Mouse (Mus musculus) liver, embryonic 15.5 days (tissue): Measurements from ENCODE around the gene Prdx6. TPM values are rescaled to one million over a fixed set of nuclear protein-coding genes. Genes with fewer than 3 reads are reported as not detected.
A peak's percentile ranks its signal among the peaks of the same experiment; 100 is the strongest.

Experiments used
- ATAC-seq: fragments of 200-750 bp; cut with Nextera tagmentation; 2 replicates; pipeline ENCODE4 v1.8.0; 2017; ENCODE audit warnings: moderate number of reproducible peaks, mild to moderate bottlenecking, moderate library complexity; ENCODE audit not compliant: insufficient read depth
- H3K27ac ChIP-seq: fragments of 300-500 bp; sonication (generic); replicated peaks from 2 replicates; pipeline ENCODE4 v1.5.1; 2015; ENCODE audit warnings: mild to moderate bottlenecking, inconsistent platforms
- H3K27me3 ChIP-seq: fragments of 300-500 bp; sonication (generic); 2 replicates; pipeline ENCODE4 v1.6.1; 2015; ENCODE audit warnings: mild to moderate bottlenecking, inconsistent platforms
- H3K36me3 ChIP-seq: fragments of 300-500 bp; sonication (generic); replicated peaks from 2 replicates; pipeline ENCODE4 v1.6.1; 2015; ENCODE audit warnings: moderate library complexity, mild to moderate bottlenecking, inconsistent platforms
- H3K4me1 ChIP-seq: fragments of 300-500 bp; sonication (generic); replicated peaks from 2 replicates; pipeline ENCODE4 v1.6.1; 2015; ENCODE audit warnings: inconsistent platforms
- H3K4me2 ChIP-seq: fragments of 300-500 bp; sonication (generic); 2 replicates; pipeline ENCODE4 v1.6.1; 2015; ENCODE audit warnings: moderate library complexity, mild to moderate bottlenecking, inconsistent platforms
- H3K4me3 ChIP-seq: fragments of 300-500 bp; sonication (generic); replicated peaks from 2 replicates; pipeline ENCODE4 v1.5.1; 2015; ENCODE audit warnings: mild to moderate bottlenecking, inconsistent platforms
- H3K9ac ChIP-seq: fragments of 300-500 bp; sonication (generic); 2 replicates; pipeline ENCODE4 v1.6.1; 2015; ENCODE audit warnings: moderate library complexity, mild to moderate bottlenecking, inconsistent platforms
- H3K9me3 ChIP-seq: fragments of 300-500 bp; sonication (generic); replicated peaks from 2 replicates; pipeline ENCODE4 v1.6.1; 2016; ENCODE audit warnings: inconsistent platforms
- WGBS: fragments of 180-500 bp; shearing (Covaris S2); methylation state at CpG from one replicate; pipeline ENCODE4 v1.1.7; 2015; ENCODE audit warnings: mixed read lengths; ENCODE audit not compliant: insufficient replicate concordance; 5-methylcytosine and 5-hydroxymethylcytosine counted together
- polyA plus RNA-seq: library from polyadenylated mRNA; unstranded; fragments of >200 nt; fragmentation: Nextera tagmentation; extraction: Ambion mirVana; gene quantifications from 2 replicates; pipeline ENCODE4 v1.2.1, GENCODE M21; 2015

Gene Prdx6
- polyA plus RNA-seq, 1 experiment from 2014 or later: 354 TPM

- no peaks in the 10 kb centered on the region for H3K27me3 ChIP-seq
- H3K9ac ChIP-seq: peak overlapping the region; percentile 89; the same call in 1 of the 2 replicates
- H3K9me3 ChIP-seq: no peaks in the 10 kb centered on the region
- peaks cover 86% of the 10 kb centered on the region for H3K4me1 ChIP-seq
- peak; percentile 4; the same call in 1 of the 2 replicates for ATAC-seq
- H3K4me2 ChIP-seq: peak overlapping the region; percentile 95
- H3K4me3 ChIP-seq: peak overlapping the region; percentile 88
- peak overlapping the region; percentile 76 for H3K27ac ChIP-seq
- 23% methylated on average over 9 of the region's 9 CpGs for WGBS
- peaks cover 6% of the 10 kb centered on the region; the same call in 1 of the 2 replicates for H3K36me3 ChIP-seq
These were observed 622 bp upstream of the Prdx6 start for GRCm38 (mm10) chr1:161251417-161252265.

- Histone ChIP-seq H3K4me2 (peak overlapping the region; percentile 95), H3K27me3 (no peaks in the 10 kb centered on the region), H3K4me3 (peak overlapping the region; percentile 88), H3K4me1 (peaks cover 81% of the 10 kb centered on the region), H3K36me3 (peaks cover 22% of the 10 kb centered on the region), H3K9me3 (no peaks in the 10 kb centered on the region), H3K9ac (peak overlapping the region; percentile 89), H3K27ac (peak overlapping the region; percentile 86)
- under 1% methylated on average over 15 of the region's 15 CpGs for WGBS
- ATAC-seq: 0 out of 2 replicates have a peak, but pooled peaks have one; percentile 7
These were observed 902 bp downstream of the Prdx6 start for GRCm38 (mm10) chr1:161250031-161250603.

- Histone ChIP-seq H3K36me3 (peaks cover 28% of the 10 kb centered on the region), H3K4me2 (peak overlapping the region; percentile 95), H3K4me3 (peak overlapping the region; percentile 88), H3K4me1 (peaks cover 75% of the 10 kb centered on the region), H3K27me3 (no peaks in the 10 kb centered on the region), H3K27ac (peak overlapping the region; percentile 86), H3K9me3 (no peaks in the 10 kb centered on the region), H3K9ac (peak overlapping the region; percentile 89)
- no peak for ATAC-seq
- WGBS: 5% methylated on average over 6 of the region's 6 CpGs
These were observed 1.6 kb downstream of the Prdx6 start for GRCm38 (mm10) chr1:161249442-161249841.

DNA sequence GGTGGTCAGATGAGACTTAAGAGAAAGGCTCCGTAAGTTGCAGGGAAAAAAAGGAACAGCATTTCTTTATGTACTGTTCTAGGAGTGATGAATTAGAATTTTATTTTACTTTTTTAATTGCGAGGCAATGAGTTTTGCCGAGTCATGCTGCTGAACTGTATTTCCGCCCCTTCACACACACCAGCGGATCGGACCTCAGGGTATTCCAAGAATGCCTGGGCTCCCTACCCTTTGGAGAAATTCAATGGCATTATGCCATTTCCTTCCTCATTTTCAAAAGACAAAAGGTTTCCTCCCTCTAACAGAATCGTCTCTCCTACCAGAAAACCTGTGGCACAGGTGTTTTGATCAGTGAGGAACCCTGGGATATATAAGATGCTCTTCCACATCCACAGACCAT lies 2.3 kb downstream of the Prdx6 start:
- peaks cover 36% of the 10 kb centered on the region for H3K36me3 ChIP-seq
- no peak for ATAC-seq
- H3K27me3 ChIP-seq: no peaks in the 10 kb centered on the region
- H3K4me1 ChIP-seq: peaks cover 67% of the 10 kb centered on the region
- WGBS: 33% methylated on average over 7 of the region's 7 CpGs
- no peaks in the 10 kb centered on the region for H3K9me3 ChIP-seq
- peak overlapping the region; percentile 89; the same call in 1 of the 2 replicates for H3K9ac ChIP-seq
- H3K27ac ChIP-seq: peak overlapping the region; percentile 21; the same call in 1 of the 2 replicates
- peak overlapping the region; percentile 88 for H3K4me3 ChIP-seq
- H3K4me2 ChIP-seq: peak overlapping the region; percentile 95

DNA sequence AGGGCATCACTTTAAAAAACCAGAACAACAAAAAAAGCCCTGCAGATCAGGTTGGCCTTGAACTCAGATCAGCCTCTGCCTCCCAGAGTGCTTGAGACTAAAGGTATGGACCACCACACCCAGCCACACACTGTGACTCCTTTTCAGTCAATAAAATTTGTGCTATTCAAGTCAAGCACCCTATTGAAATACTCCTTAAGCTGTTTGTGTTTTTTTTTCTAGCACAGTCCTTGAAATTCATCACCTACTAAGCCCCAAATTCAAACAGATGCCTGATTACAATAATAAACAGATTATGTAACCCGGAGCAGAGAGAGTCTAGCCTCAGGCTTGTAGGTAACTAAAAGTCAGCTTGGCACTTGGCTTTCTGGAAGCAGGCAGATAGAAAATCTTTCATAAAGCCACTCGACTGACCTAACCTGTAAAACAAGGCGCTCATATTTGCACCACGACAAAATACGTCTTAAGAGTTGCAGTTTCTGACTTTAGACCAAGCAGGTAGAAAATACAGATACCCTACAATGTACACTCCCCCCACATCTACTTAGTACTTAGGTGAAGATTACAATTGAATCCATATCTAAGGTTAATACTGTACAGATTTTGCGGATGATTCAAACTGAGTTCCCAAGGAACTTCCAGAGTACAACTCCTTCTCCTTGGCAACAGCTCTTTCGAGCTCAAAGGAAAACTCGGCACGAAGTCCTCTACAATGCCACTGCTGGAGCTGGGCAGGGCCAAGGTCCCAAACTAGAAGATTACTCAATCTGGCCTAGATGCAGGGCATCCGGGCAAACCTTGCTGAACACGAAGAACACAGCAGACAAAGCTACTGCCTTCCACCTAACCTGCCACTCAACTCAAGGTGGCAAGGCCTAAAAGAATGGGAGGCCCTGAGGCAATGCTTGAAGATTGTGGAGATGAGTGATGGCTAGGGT lies 3.1 kb downstream of the Prdx6 start:
- Histone ChIP-seq H3K36me3 (peaks cover 44% of the 10 kb centered on the region), H3K9me3 (no peaks in the 10 kb centered on the region), H3K27ac (0 out of 2 replicates have a peak overlapping the region, but pooled peaks have one; percentile 21), H3K4me2 (peak overlapping the region; percentile 95), H3K27me3 (no peaks in the 10 kb centered on the region), H3K4me3 (peak overlapping the region; percentile 88), H3K9ac (no peak overlapping the region), H3K4me1 (peaks cover 59% of the 10 kb centered on the region)
- no peak for ATAC-seq
- WGBS: 70% methylated on average over 11 of the region's 11 CpGs

DNA sequence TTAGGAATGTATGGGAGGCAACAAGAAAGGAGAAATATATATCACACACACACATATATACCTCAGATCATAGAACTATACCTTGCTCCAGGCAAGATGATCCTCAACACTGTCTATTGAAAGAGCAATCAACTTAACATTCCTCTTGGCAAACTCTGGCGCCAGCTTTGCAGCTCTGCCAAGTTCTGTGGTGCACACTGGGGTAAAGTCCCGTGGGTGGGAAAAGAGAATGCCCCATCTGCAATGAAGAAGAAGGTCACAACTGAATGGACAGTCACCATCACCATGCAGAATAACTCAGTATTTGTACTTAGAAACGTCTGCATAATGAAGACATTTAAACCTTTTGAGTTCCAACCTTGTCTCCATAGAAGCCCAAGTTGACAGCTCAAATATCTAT lies 3.8 kb downstream of the Prdx6 start:
- Histone ChIP-seq H3K27ac (no peak overlapping the region), H3K4me3 (no peak overlapping the region), H3K9me3 (no peaks in the 10 kb centered on the region), H3K36me3 (peaks cover 51% of the 10 kb centered on the region), H3K4me1 (peaks cover 52% of the 10 kb centered on the region), H3K27me3 (no peaks in the 10 kb centered on the region), H3K9ac (no peak overlapping the region), H3K4me2 (no peak overlapping the region)
- WGBS: 79% methylated on average over 3 of the region's 3 CpGs
- ATAC-seq: no peak

DNA sequence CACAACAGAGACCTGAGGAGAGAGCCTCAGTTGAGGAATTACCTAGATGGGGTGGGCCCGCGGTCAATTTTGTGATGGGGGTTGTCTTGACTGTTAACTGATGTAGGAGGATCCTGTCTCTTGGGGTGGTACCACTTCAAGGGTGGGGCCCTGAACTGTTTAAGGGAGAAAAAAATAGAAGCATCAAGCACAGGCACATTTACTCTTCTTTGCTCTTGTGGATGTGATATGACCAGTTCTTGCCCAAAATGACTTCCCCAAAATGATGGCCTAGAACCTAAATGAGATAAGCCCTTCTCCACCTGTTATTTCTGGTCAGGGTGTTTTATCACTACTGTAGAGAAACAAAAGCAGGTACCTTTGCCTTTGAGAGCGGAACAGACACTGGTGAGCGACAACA lies 13.3 kb downstream of the Prdx6 start:
- H3K36me3 ChIP-seq: peaks cover 49% of the 10 kb centered on the region
- H3K27ac ChIP-seq: no peak overlapping the region
- no peaks in the 10 kb centered on the region for H3K9me3 ChIP-seq
- H3K4me1 ChIP-seq: no peaks in the 10 kb centered on the region
- ATAC-seq: no peak
- H3K27me3 ChIP-seq: no peaks in the 10 kb centered on the region
- H3K9ac ChIP-seq: no peak overlapping the region
- no peak overlapping the region for H3K4me3 ChIP-seq
- WGBS: 88% methylated on average over 4 of the region's 4 CpGs
- no peak overlapping the region for H3K4me2 ChIP-seq

DNA sequence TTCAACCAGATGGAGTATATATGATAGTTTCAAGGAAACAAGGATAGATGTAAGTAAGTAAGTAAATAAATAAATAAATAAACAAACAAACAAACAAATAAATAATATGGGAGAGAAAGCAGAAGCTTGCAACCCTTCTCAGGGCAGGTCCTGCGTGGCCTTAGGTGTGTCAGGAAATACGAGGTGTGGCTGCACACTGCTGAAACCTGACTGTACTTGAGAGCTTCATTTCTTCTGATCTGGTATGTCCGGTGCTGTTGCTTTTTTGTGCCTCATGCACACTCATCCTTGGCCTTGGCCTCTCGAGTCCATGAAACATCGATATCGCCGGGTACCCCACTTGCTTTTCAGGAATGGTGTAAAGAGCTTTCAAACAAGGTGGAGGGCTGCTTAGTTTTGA lies 13.7 kb downstream of the Prdx6 start:
- Histone ChIP-seq H3K9me3 (no peaks in the 10 kb centered on the region), H3K9ac (no peak overlapping the region), H3K36me3 (peaks cover 45% of the 10 kb centered on the region), H3K4me1 (no peaks in the 10 kb centered on the region), H3K4me2 (no peak overlapping the region), H3K4me3 (no peak overlapping the region), H3K27ac (no peak overlapping the region), H3K27me3 (no peaks in the 10 kb centered on the region)
- WGBS: 81% methylated on average over 7 of the region's 7 CpGs
- no peak for ATAC-seq

DNA sequence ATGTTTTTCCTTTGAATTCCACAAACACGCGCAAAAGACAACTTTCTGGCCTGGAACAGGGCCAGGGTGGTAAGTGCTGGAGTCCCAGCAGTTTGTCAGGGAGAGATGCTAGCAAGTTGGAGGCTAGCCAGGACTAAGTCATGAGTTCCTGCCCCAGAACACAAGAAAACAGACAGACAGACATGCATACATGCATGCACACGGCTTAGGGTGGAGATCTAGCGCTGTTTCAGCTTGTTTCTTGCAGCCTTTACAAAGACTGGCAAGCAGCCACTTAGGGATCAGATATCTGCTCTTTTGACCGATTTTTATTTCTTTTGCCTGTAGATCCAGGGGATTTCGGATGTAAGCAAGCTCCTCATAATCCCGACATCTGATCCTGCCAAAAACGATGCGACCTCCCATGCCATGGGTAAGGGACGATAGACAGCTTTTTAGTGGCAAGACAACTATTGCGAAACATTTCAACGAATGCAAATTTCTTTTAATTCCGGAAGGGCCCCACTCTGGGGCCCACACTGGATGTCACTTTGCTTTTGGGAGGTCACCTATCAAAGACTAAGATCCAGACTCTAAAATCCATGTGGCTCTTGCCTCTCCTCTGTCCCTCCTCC lies 17.7 kb downstream of the Prdx6 start:
- H3K27ac ChIP-seq: no peak overlapping the region
- H3K4me1 ChIP-seq: no peaks in the 10 kb centered on the region
- H3K4me2 ChIP-seq: no peak overlapping the region
- peaks cover 10% of the 10 kb centered on the region for H3K36me3 ChIP-seq
- no peaks in the 10 kb centered on the region for H3K27me3 ChIP-seq
- H3K9ac ChIP-seq: no peak overlapping the region
- no peaks in the 10 kb centered on the region for H3K9me3 ChIP-seq
- ATAC-seq: no peak
- H3K4me3 ChIP-seq: no peak overlapping the region
- 70% methylated on average over 13 of the region's 13 CpGs for WGBS

DNA sequence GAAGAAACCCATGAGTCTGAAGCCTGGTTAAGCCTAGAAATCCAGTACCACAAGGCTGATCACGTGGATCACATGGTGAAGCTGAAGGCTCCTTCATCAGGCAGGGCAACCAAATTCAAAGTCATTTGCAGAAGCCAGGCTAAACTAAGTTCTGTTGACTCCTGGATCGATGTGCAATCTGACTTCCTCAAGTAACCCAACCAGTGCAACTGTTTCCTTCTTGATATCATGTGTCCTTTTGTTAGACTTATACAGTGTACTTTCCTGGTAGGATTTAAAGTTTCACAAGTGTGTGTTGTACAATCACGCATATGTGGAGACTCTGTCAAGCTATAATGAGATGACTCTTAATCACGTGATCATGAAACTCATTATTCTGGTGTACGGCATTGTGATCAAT lies 18.8 kb downstream of the Prdx6 start:
- Histone ChIP-seq H3K27ac (no peak overlapping the region), H3K36me3 (no peaks in the 10 kb centered on the region), H3K27me3 (no peaks in the 10 kb centered on the region), H3K4me3 (no peak overlapping the region), H3K4me1 (no peaks in the 10 kb centered on the region), H3K9ac (no peak overlapping the region), H3K4me2 (no peak overlapping the region), H3K9me3 (no peaks in the 10 kb centered on the region)
- WGBS: 66% methylated on average over 5 of the region's 5 CpGs
- ATAC-seq: no peak
